Mouse (Mus musculus): ENCODE results near the gene Sirt7. TPM values are rescaled to one million over a fixed set of nuclear protein-coding genes. Genes with fewer than 3 reads are reported as not detected.

Sirt7 gene
- polyA plus RNA-seq, 1 experiment = 22.9 TPM

GRCm38 (mm10) chr11:120576365-120576981 lies 48.6 kb downstream of the Sirt7 start:
- TF ChIP-seq TAL1 (IDR thresholded peaks at IDR 0.05; ENCODE audit: low read length) = no peak
- no peak for TF ChIP-seq GATA1 (IDR thresholded peaks at IDR 0.05; ENCODE audit: low read length)
- no peaks in the 10 kb centered on the region for H3K27me3 ChIP-seq (ENCODE audit: control insufficient read depth)
- H3K4me3 ChIP-seq (replicated peaks) = no peak overlapping the region
- no peaks in the 10 kb centered on the region for H3K9me3 ChIP-seq (ENCODE audit: control insufficient read depth, low read length)
- peaks cover 37% of the 10 kb centered on the region for H3K36me3 ChIP-seq (ENCODE audit: control insufficient read depth)
- H3K4me1 ChIP-seq (ENCODE audit: control insufficient read depth) = peaks cover 64% of the 10 kb centered on the region

- H3K4me1 ChIP-seq (ENCODE audit: control insufficient read depth) = peaks cover 67% of the 10 kb centered on the region
- H3K27me3 ChIP-seq (ENCODE audit: control insufficient read depth) = no peaks in the 10 kb centered on the region
- H3K9me3 ChIP-seq (ENCODE audit: control insufficient read depth, low read length) = no peaks in the 10 kb centered on the region
- H3K4me3 ChIP-seq (replicated peaks) = no peak overlapping the region
- TF ChIP-seq TAL1 (IDR thresholded peaks at IDR 0.05; ENCODE audit: low read length) = no peak
- no peak for TF ChIP-seq GATA1 (IDR thresholded peaks at IDR 0.05; ENCODE audit: low read length)
- peaks cover 42% of the 10 kb centered on the region for H3K36me3 ChIP-seq (ENCODE audit: control insufficient read depth)
Observed at GRCm38 (mm10) chr11:120575940-120576339, 49.1 kb downstream of the Sirt7 start.

GRCm38 (mm10) chr11:120575046-120575445 lies 50.0 kb downstream of the Sirt7 start:
- Histone ChIP-seq H3K4me3 (replicated peaks) (no peak overlapping the region), H3K27me3 (ENCODE audit: control insufficient read depth) (no peaks in the 10 kb centered on the region), H3K9me3 (ENCODE audit: control insufficient read depth, low read length) (no peaks in the 10 kb centered on the region), H3K36me3 (ENCODE audit: control insufficient read depth) (peaks cover 48% of the 10 kb centered on the region), H3K4me1 (ENCODE audit: control insufficient read depth) (peaks cover 65% of the 10 kb centered on the region)
- TF ChIP-seq GATA1 (IDR thresholded peaks at IDR 0.05; ENCODE audit: low read length) (no peak), TAL1 (IDR thresholded peaks at IDR 0.05; ENCODE audit: low read length) (no peak)

DNA sequence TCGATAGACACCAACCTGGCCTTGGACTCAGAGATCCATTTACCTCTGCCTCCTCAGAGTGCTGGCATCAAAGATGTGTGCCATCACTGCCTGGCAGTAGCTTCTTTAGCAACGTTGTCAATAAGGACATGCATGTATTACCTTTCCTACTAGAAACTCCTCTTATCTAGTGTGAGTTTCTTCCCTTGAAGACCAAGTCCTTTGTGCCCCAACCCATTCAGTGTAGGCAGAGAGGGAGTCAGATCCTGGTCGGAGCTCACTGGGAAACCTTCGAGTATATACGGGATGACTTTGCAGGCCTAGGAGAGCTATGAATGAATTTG lies 50.8 kb downstream of the Sirt7 start:
- H3K4me1 ChIP-seq (ENCODE audit: control insufficient read depth) = peaks cover 58% of the 10 kb centered on the region
- TF ChIP-seq TAL1 (IDR thresholded peaks at IDR 0.05; ENCODE audit: low read length) = no peak
- TF ChIP-seq GATA1 (IDR thresholded peaks at IDR 0.05; ENCODE audit: low read length) = no peak
- peak overlapping the region; percentile 70 for H3K4me3 ChIP-seq (replicated peaks)
- H3K9me3 ChIP-seq (ENCODE audit: control insufficient read depth, low read length) = no peaks in the 10 kb centered on the region
- H3K36me3 ChIP-seq (ENCODE audit: control insufficient read depth) = peaks cover 43% of the 10 kb centered on the region
- no peaks in the 10 kb centered on the region for H3K27me3 ChIP-seq (ENCODE audit: control insufficient read depth)

GRCm38 (mm10) chr11:120573585-120574277 lies 51.3 kb downstream of the Sirt7 start:
- Histone ChIP-seq H3K9me3 (ENCODE audit: control insufficient read depth, low read length) (no peaks in the 10 kb centered on the region), H3K36me3 (ENCODE audit: control insufficient read depth) (peaks cover 40% of the 10 kb centered on the region), H3K4me3 (replicated peaks) (peak overlapping the region; percentile 70), H3K4me1 (ENCODE audit: control insufficient read depth) (peaks cover 53% of the 10 kb centered on the region), H3K27me3 (ENCODE audit: control insufficient read depth) (no peaks in the 10 kb centered on the region)
- no peak for TF ChIP-seq GATA1 (IDR thresholded peaks at IDR 0.05; ENCODE audit: low read length)

DNA sequence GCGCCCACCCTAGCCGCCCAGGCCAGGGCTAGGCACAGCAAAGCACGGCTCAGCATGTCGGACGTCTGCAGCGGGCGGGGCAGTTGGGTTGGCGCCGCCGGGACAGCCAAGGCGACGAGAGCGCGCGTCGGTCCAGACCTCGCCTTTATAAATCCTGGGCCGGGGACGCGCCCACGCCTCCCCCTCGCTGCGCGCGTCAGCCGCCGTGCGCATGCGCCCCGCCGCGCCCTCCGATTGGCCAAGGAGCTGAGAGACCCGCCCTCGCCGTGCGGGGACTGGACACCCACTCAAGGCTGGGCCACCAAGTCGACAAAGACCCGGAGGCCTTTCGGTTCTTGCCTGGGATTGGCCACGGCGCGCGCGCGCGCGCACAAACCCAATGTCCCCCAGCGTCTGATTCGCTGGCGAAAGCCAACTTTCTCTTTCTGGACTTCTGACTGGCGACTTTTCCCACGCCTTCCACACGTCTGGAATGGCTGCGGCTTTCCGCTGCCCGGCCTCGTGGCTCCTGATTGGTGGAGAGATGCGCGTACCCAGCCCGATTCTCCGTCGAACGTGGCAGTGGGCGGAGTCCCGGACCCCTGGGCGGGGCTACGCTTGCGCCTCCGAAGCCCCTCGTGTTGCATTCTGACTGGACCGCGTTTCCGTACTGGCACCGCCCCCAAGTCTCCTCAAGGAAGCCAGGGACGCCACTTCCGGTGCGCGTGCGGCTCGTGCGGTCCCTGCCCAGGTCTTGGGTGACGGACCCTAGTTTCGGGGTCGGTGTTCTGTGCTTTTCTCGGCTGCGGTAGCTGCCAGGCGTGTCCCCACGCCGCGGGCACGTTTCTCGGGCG lies 52.1 kb downstream of the Sirt7 start, which contains the start of gene P4hb:
Gene P4hb, minus strand, starts transcription at position 502 of the 833 bp plus-strand sequence.
- Histone ChIP-seq H3K4me3 (replicated peaks) (peak within 1 kb of the TSS; percentile 70), H3K9me3 (ENCODE audit: control insufficient read depth, low read length) (no peaks in the 10 kb centered on the region), H3K4me1 (ENCODE audit: control insufficient read depth) (peaks cover 47% of the 10 kb centered on the region), H3K27me3 (ENCODE audit: control insufficient read depth) (no peaks in the 10 kb centered on the region), H3K36me3 (ENCODE audit: control insufficient read depth) (peaks cover 40% of the 10 kb centered on the region)
- TF ChIP-seq GATA1 (IDR thresholded peaks at IDR 0.05; ENCODE audit: low read length) = no peak
- TF ChIP-seq TAL1 (IDR thresholded peaks at IDR 0.05; ENCODE audit: low read length) = no peak

DNA sequence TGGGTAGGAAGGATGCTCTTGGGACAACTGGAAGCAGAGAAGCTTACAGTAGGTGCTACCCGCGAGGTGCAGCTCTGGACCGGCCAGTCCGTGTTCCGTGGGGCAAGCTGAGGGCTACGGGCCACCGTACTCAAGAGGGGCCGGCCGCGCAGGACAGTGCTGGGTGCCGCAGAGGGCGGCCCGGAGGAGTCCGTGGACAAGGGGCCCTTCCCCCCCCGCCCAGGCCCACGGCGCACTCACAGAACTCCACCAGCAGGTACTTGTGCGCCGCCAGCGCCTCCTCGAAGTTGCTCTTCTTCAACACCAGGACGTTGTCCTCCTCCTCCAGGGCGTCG lies 52.7 kb downstream of the Sirt7 start:
- TF ChIP-seq TAL1 (IDR thresholded peaks at IDR 0.05; ENCODE audit: low read length) (no peak), GATA1 (IDR thresholded peaks at IDR 0.05; ENCODE audit: low read length) (no peak)
- H3K4me3 ChIP-seq (replicated peaks) = peak overlapping the region; percentile 70
- peaks cover 40% of the 10 kb centered on the region for H3K36me3 ChIP-seq (ENCODE audit: control insufficient read depth)
- no peaks in the 10 kb centered on the region for H3K27me3 ChIP-seq (ENCODE audit: control insufficient read depth)
- peaks cover 46% of the 10 kb centered on the region for H3K4me1 ChIP-seq (ENCODE audit: control insufficient read depth)
- no peaks in the 10 kb centered on the region for H3K9me3 ChIP-seq (ENCODE audit: control insufficient read depth, low read length)

DNA sequence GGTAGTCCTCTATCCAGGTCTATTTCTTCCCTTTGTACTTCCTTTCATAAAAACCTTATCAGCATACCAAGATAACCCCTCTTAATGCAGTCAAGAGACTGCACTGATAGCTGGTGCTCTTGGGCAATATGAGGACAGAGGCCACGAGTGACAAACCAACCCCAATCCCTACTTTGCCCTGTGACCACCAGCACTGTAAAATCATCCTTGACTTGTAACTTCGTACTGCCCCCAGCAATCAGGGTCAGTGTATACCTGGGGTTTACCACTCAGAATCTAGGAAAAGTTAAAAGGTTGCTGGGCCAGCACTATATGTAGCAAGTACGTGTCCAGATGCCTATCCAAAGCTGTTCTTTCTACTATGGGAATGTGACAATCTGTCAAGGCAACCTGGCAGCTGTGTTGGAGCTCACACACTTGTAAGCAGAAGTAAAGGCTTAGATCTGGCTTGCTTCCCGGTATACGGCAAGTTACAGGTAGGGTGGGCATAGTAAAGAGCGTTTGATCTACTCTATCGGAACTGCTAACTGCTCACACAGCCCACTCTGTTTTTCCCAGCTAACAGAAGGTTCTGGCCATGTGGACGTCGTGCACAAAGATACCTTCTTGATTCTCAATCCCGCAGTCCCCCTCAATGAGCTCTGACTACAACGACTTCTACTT lies 53.2 kb downstream of the Sirt7 start:
- H3K27me3 ChIP-seq (ENCODE audit: control insufficient read depth) = no peaks in the 10 kb centered on the region
- peaks cover 41% of the 10 kb centered on the region for H3K36me3 ChIP-seq (ENCODE audit: control insufficient read depth)
- H3K9me3 ChIP-seq (ENCODE audit: control insufficient read depth, low read length) = no peaks in the 10 kb centered on the region
- TF ChIP-seq GATA1 (IDR thresholded peaks at IDR 0.05; ENCODE audit: low read length) = no peak
- TF ChIP-seq TAL1 (IDR thresholded peaks at IDR 0.05; ENCODE audit: low read length) = no peak
- H3K4me3 ChIP-seq (replicated peaks) = peak overlapping the region; percentile 70
- H3K4me1 ChIP-seq (ENCODE audit: control insufficient read depth) = peaks cover 46% of the 10 kb centered on the region

GRCm38 (mm10) chr11:120571122-120571521 lies 53.9 kb downstream of the Sirt7 start:
- H3K4me3 ChIP-seq (replicated peaks) = peak overlapping the region; percentile 70
- no peaks in the 10 kb centered on the region for H3K27me3 ChIP-seq (ENCODE audit: control insufficient read depth)
- TF ChIP-seq GATA1 (IDR thresholded peaks at IDR 0.05; ENCODE audit: low read length) (no peak), TAL1 (IDR thresholded peaks at IDR 0.05; ENCODE audit: low read length) (no peak)
- H3K4me1 ChIP-seq (ENCODE audit: control insufficient read depth) = peaks cover 42% of the 10 kb centered on the region
- H3K9me3 ChIP-seq (ENCODE audit: control insufficient read depth, low read length) = no peaks in the 10 kb centered on the region
- H3K36me3 ChIP-seq (ENCODE audit: control insufficient read depth) = peaks cover 49% of the 10 kb centered on the region

Other genes starting within 250 kb of the Sirt7 start
- gene Faap100, start 246.5 kb downstream of the Sirt7 start, polyA plus RNA-seq (2012) = 1.2 and 2.2 TPM in 2 replicates
- 8.8 and 9.3 TPM in 2 replicates for gene Nploc4, start 187.5 kb downstream of the Sirt7 start, polyA plus RNA-seq (2012)
- gene Tspan10, start 182.6 kb downstream of the Sirt7 start, polyA plus RNA-seq (2012) = not detected in 2 replicates
- gene Pde6g, start 171.7 kb downstream of the Sirt7 start, polyA plus RNA-seq (2012) = not detected in 2 replicates
- gene Oxld1, start 167.2 kb downstream of the Sirt7 start, polyA plus RNA-seq (2012) = 0.41 and 0.65 TPM in 2 replicates
- gene Ccdc137, start 167.1 kb downstream of the Sirt7 start, polyA plus RNA-seq (2012) = 0.75 and 1.4 TPM in 2 replicates
- 2.6 and 4.9 TPM in 2 replicates for gene Arl16, start 157.6 kb downstream of the Sirt7 start, polyA plus RNA-seq (2012)
- 14.6 and 16.8 TPM in 2 replicates for gene Mrpl12, start 140.6 kb downstream of the Sirt7 start, polyA plus RNA-seq (2012)
- 5.5 and 6.6 TPM in 2 replicates for gene Slc25a10, start 133.4 kb downstream of the Sirt7 start, polyA plus RNA-seq (2012)
- 0.03 TPM in 1 of 2 replicates, not detected in the other for gene Gcgr, start 94.5 kb downstream of the Sirt7 start, polyA plus RNA-seq (2012)
- gene Mcrip1, start 75.5 kb downstream of the Sirt7 start, polyA plus RNA-seq (2012) = 4.1 and 5.7 TPM in 2 replicates
- 0.05 TPM in 1 of 2 replicates, not detected in the other for gene Ppp1r27, start 74.1 kb downstream of the Sirt7 start, polyA plus RNA-seq (2012)
- 23.2 and 24.6 TPM in 2 replicates for gene P4hb, start 52.0 kb downstream of the Sirt7 start, polyA plus RNA-seq (2012)
- gene Arhgdia, start 43.6 kb downstream of the Sirt7 start, polyA plus RNA-seq (2012) = 52.3 and 59.5 TPM in 2 replicates
- gene Alyref, start 26.9 kb downstream of the Sirt7 start, polyA plus RNA-seq (2012) = 56.7 and 59.1 TPM in 2 replicates
- 12.9 and 19.1 TPM in 2 replicates for gene Anapc11, start 26.8 kb downstream of the Sirt7 start, polyA plus RNA-seq (2012)
- 0.46 TPM in 1 of 2 replicates, not detected in the other for gene Npb, start 16.8 kb downstream of the Sirt7 start, polyA plus RNA-seq (2012)
- 9.6 and 12.2 TPM in 2 replicates for gene Pcyt2, start 7.3 kb downstream of the Sirt7 start, polyA plus RNA-seq (2012)
- 18.3 and 20.4 TPM in 2 replicates for gene Mafg, start 8.4 kb upstream of the Sirt7 start, polyA plus RNA-seq (2012)
- 0.03 and 0.06 TPM in 2 replicates for gene Pycr1, start 18.5 kb upstream of the Sirt7 start, polyA plus RNA-seq (2012)
- gene Myadml2, start 22.9 kb upstream of the Sirt7 start, polyA plus RNA-seq (2012) = not detected in 2 replicates
- gene Notum, start 35.9 kb upstream of the Sirt7 start, polyA plus RNA-seq (2012) = 0.02 TPM in 1 of 2 replicates, not detected in the other
- 50.9 and 60.7 TPM in 2 replicates for gene Aspscr1, start 47.7 kb upstream of the Sirt7 start, polyA plus RNA-seq (2012)
- gene Cenpx, start 88.5 kb upstream of the Sirt7 start, polyA plus RNA-seq (2012) = 5.2 and 14.7 TPM in 2 replicates
- gene Lrrc45, start 88.7 kb upstream of the Sirt7 start, polyA plus RNA-seq (2012) = 1.4 and 1.5 TPM in 2 replicates
- gene Rac3, start 96.2 kb upstream of the Sirt7 start, polyA plus RNA-seq (2012) = 0.08 and 0.41 TPM in 2 replicates
- 0.66 and 1.3 TPM in 2 replicates for gene Dcxr, start 102.0 kb upstream of the Sirt7 start, polyA plus RNA-seq (2012)
- gene Cbr2, start 106.9 kb upstream of the Sirt7 start, polyA plus RNA-seq (2012) = not detected in 2 replicates
- gene Hmga1b, start 137.6 kb upstream of the Sirt7 start, polyA plus RNA-seq (2012) = 20.5 and 21.4 TPM in 2 replicates
- gene Rfng, start 159.0 kb upstream of the Sirt7 start, polyA plus RNA-seq (2012) = 3.1 and 4.6 TPM in 2 replicates
- 2.4 and 3.1 TPM in 2 replicates for gene Gps1, start 159.0 kb upstream of the Sirt7 start, polyA plus RNA-seq (2012)
- gene Dus1l, start 171.2 kb upstream of the Sirt7 start, polyA plus RNA-seq (2012) = 14.2 and 21.1 TPM in 2 replicates
- 4.6 and 5.0 TPM in 2 replicates for gene Fasn, start 199.3 kb upstream of the Sirt7 start, polyA plus RNA-seq (2012)

All from erythroblast, embryonic 14.5 days (primary cell).